Mouse (Mus musculus): ENCODE results near the gene C1qb. TPM values are rescaled to one million over a fixed set of nuclear protein-coding genes. Genes with fewer than 3 reads are reported as not detected.
A peak's percentile ranks its signal among the peaks of the same experiment; 100 is the strongest.

The C1qb gene
- total RNA-seq, 1 experiment from 2014 or later, result 28.1 TPM

DNA sequence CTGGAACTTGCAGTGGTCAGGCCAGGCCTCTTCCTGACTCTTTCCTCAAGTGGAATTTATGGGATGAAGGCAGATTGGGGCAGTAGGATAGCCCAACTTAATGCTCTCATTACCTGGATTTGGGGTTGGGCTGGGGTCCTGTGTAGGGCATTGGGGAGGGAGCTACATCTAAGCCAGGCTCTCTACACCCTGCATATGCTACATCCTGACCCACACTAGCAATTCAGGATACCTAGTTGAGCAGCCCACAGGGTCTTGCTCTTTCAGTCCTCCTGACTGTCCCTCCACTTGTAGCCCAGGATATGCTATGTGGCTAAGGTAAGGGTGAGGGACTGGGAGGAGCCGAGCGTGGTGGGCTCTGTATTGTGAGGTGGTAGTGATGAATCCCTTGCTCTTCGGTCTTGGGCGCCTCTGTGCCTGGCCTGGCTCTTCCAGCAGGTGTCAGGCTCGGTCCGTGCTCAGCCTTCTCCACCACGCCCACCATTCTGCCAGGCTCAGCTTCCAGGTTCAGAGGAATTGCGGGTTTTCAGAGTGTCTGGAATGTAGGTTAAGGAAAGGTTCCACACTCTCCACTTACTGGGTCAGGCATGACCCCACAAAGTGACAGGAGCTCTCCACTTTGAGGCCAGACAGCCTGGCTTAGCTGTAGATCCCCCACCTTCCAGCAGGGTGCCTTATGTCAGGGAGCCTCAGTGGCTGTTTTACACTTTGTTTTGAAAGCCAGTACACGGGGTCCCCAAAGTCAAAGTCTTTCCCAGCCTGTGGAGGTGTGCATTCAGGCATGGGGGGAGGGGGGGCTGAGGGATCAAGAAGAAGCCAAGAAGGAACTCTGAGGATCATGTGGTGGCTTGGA is 7.9 kb upstream of the C1qb start:
- DNase-seq, result peak; percentile 56

- DNase-seq, result no peak
Measured at GRCm38 (mm10) chr4:136892811-136893210, 6.8 kb upstream of the C1qb start, which contains the start of gene C1qc. Gene C1qc, minus strand, starts transcription at chr4:136893065.

DNA sequence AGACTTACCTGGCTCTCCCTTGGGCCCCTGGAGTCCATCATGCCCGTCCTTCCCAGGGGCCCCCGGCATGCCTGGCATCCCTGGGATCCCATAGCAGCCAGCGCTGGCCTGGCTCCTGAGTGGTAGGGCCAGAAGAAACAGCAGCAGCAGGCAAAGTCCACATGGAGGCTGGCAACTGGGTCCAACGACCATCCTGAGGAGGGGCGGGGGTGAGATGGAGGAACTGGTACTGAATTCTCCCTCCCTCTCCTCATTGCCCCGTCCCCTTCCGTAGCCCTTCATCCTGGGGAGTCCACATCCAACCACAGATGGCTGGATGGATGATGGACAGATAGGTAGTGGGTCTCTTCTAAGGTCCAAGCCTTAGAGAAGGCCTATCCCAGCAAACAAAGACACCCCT is 6.4 kb upstream of the C1qb start:
- DNase-seq, result no peak

- DNase-seq, result no peak
Measured at GRCm38 (mm10) chr4:136891115-136891514, 5.1 kb upstream of the C1qb start.

DNA sequence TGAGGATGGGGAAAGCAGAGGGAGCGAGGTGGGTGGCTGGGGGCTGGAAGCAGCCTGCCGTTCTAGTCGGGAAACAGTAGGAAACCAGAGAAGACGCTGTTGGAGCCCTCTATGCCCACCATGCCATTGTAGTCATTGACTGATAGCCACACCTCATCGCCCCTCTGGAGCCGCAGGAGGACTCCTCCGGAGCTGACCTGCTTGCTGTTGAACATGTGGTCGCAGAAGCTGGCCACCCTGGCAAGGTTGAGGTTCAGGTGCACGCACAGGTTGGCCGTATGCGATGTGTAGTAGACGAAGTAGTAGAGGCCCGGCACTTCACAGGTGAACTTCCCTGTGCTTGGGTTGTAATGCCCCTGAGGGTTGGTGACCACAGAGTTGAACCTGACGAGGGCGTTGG is 4.0 kb upstream of the C1qb start:
- DNase-seq, result no peak

GRCm38 (mm10) chr4:136887714-136888113 is 1.7 kb upstream of the C1qb start:
- no peak for DNase-seq

GRCm38 (mm10) chr4:136878601-136879000 is 7.4 kb downstream of the C1qb start:
- peak; percentile 26 for DNase-seq

DNA sequence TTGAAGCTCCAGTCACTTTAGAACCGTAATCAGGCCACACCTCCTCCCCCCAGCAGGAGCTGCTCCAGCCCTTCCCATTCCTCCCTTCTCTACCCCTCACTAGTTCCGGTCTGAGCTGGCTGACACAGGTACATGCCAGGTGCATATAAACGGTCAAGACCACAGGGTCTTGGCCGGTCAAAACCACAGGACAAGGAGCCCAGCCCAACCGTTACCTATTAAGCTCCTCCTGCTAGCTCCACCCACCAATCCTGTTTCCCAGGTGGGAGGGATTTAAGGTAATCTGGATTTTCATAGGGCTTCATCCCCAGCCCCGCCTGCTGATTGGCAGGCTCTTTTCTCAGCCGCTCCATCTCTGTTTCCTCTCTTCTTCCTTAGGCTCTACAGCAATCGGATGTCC is 7.8 kb downstream of the C1qb start:
- DNase-seq, result no peak

DNA sequence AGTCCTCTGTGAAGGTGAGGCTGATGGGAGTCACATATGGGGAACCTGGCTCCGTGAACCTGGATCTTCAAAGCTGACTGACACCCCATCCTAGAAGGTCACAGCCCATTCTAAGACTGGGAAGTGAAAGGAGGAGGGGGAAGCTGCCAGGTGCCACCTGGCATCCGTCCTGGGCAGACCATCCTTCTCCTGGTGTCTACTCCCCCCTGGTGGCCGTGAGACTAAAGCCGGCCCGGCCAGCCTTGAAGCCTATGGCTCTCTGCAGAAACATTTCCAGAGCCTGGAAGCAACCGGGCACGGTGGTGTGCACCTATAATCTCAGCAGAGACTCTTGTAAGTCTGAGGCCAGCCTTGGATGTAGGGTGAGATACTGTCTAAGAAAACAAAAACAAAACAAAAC is 9.0 kb downstream of the C1qb start:
- peak; percentile 75 for DNase-seq

DNA sequence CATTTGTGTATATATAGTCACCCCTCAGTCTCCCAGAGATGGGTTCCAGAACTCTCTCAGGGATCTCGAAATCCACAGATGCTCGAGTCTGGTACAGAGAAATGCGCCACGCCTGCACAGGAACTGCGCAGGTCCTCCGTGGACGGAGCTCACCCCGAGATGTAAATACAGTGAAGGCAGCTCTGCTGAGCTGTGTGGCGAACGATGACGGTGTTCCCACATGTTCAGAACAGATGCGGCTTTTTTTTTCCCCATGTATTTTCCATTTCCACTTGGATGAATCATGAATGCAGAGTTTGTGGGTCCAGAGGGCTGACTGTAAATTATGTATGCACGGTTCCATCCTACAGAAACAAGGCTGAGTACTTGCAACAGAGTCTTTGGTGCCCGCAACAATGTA is 11.0 kb downstream of the C1qb start:
- DNase-seq, result no peak

DNA sequence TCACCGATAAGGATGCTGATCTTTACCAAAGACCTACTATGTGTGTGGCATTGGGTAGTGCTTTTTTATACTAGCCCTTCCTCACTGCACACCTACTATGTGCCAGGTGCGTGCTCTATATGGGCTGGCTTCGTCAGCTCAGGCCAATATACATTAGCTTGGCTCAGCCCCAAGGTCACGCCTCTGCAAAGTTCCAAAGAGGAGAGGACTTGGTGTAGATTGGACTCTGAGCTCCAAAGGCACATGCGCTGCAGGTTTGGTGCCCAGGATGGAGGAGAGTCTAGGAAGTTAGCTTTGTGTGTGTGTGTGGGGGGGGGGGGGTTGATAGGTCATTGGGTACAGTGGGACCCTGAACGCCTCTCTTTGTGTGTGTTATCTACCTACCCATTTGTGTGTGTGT is 17.6 kb downstream of the C1qb start:
- DNase-seq, result no peak

DNA sequence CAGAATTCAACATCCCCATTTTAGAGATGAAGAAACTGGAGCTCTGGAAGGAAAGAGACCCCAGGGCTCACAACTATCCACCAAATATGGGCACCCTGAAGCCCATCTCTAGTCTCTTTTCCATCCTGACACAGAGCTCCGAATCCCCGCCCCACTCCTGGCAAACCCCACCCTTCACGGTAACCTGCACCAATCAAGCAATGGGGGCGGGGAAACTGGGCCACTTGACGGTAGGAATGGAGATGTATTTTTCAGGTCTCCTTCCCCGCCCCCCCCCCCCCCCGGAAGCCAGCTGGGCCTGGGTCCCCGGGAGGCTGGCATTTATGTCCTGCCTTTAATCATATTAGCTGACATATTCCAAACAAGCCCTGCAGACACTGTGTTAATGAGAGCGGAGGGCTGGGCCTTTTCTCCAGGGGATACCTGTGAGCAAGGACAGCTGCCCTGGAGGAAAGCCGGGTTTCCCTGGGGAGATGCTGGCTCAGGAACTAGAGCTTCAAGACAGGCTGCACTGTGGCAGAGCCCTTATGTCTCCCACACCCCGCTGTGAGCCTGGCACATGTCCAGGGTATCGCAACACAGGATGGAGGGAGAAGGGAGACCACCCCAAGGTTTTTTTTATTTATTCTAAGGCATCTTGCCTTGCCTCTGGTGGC is 18.2 kb downstream of the C1qb start:
- DNase-seq, result no peak

GRCm38 (mm10) chr4:136865531-136865930 is 20.5 kb downstream of the C1qb start:
- no peak for DNase-seq

- no peak for DNase-seq
Measured at GRCm38 (mm10) chr4:136864751-136865470, 21.1 kb downstream of the C1qb start.

GRCm38 (mm10) chr4:136863517-136863916 is 22.5 kb downstream of the C1qb start:
- no peak for DNase-seq

DNA sequence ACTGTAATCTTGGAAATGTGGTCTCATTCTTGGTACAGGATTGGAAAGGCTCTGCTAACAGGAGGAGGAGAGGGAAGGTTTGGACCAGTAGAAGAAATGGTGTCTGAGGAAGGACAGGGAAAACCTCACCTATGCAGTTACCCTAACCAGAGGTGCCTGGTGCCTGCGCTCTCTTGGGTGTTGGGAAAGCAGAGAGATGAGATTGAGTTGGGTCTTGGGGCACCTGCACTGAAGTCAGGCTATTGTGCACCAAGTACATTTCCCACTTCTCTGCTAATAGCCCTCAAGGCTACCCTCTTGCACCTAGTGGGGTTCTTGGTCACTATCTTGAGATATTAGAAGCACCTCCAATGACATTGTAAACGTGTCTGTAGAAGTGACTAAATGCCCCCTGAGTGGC is 23.6 kb downstream of the C1qb start:
- DNase-seq, result no peak

- DNase-seq, result no peak
Measured at GRCm38 (mm10) chr4:136861806-136862205, 24.2 kb downstream of the C1qb start.

- no peak for DNase-seq
Measured at GRCm38 (mm10) chr4:136860022-136860421, 26.0 kb downstream of the C1qb start.

DNA sequence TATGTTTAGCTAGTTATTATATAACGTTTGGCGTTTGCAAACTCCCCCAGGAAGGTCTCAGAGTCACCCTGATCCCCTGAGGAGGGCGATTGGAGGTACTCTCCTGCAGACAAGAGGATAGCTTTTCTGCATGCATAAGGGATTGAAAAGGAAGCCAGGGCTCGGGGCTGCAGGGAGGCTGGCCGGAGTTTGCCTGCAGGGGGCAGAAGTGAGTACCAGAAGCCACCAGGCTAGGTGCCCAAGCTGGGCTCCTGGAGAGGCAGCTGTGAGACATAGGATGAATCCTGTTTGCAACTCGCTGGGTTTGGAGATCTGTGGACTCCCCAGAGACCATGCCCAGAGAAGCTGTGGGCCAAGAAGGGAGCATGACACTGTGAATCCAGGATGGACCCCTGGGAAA is 30.9 kb downstream of the C1qb start:
- peak; percentile 37 for DNase-seq

DNA sequence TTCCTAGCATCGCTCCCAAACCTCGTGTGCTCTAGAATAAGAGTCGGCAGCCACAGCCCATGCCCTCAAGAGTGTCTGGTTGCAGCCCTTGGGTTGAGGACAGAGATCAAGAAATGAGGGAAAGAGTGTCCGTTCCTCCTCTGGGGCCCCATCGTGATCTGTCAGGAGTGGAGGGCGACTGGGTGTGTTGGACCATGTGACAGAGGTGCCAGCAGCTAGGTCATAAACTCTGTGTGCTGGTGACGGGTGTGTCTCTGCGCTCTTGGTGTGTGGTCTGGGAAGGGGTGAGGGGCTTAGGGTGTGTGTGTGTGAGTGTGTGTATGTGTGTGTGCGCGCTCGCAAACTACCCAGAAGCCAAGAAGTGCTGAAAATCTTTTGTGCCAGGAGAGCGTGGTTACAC is 33.0 kb downstream of the C1qb start:
- DNase-seq, result no peak

- DNase-seq, result no peak
Measured at GRCm38 (mm10) chr4:136852119-136852518, 33.9 kb downstream of the C1qb start.

GRCm38 (mm10) chr4:136848565-136848964 is 37.4 kb downstream of the C1qb start:
- DNase-seq, result no peak

- no peak for DNase-seq
Measured at GRCm38 (mm10) chr4:136847166-136847565, 38.8 kb downstream of the C1qb start.
